Mouse (Mus musculus): ENCODE results near the gene Il12rb1. TPM values are rescaled to one million over a fixed set of nuclear protein-coding genes. Genes with fewer than 3 reads are reported as not detected.
A peak's percentile ranks its signal among the peaks of the same experiment; 100 is the strongest.

Il12rb1 gene
- polyA plus RNA-seq, 1 experiment from 2014 or later = not detected

DNA sequence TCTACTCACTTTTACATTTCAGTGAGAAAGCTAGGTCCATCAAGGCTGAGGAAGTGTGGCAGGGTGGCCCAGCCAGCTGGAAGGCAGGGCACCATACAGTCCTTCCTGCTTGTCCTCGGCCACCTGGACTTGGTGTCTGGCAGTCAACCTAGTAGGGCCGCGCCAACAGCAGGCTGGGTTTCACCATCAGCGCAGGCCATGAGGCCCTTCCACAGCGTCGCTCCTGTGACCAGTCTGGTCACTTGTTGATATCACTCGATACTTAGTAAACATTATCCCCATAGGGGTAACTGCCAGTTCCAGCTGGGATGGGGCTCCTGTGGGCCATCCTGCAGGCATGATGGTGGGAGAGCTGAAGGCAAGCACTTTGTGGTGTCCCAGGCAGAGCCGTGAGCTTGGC, 23.3 kb downstream of the Il12rb1 start:
- Histone ChIP-seq H3K4me1 (ENCODE audit: control insufficient read depth, insufficient read depth, low read length) (peaks cover 7% of the 10 kb centered on the region; the same call in 1 of the 2 replicates), H3K27ac (replicated peaks; ENCODE audit: low read depth, low read length) (no peak overlapping the region), H3K9me3 (ENCODE audit: control insufficient read depth, low read length) (no peaks in the 10 kb centered on the region), H3K27me3 (ENCODE audit: control insufficient read depth, insufficient read depth, low read length) (no peaks in the 10 kb centered on the region), H3K9ac (ENCODE audit: low read length) (no peak overlapping the region), H3K4me3 (ENCODE audit: low read depth, low read length) (no peak overlapping the region), H3K36me3 (ENCODE audit: control insufficient read depth, insufficient read depth, low read length) (peaks cover 2% of the 10 kb centered on the region; the same call in 1 of the 2 replicates), H3K4me2 (ENCODE audit: low read depth, severe bottlenecking) (no peak overlapping the region)
- DNase-seq (ENCODE audit: low spot score) (no peak), ATAC-seq (ENCODE audit: insufficient number of reproducible peaks, low FRiP score, low TSS enrichment, low read depth) (no peak)
- 89% methylated on average over 8 of the region's 8 CpGs for WGBS

- no peak overlapping the region for H3K9ac ChIP-seq (ENCODE audit: low read length)
- H3K27me3 ChIP-seq (ENCODE audit: control insufficient read depth, insufficient read depth, low read length) = no peaks in the 10 kb centered on the region
- 71% methylated on average over 11 of the region's 11 CpGs for WGBS
- H3K9me3 ChIP-seq (ENCODE audit: control insufficient read depth, low read length) = no peaks in the 10 kb centered on the region
- no peak overlapping the region for H3K4me3 ChIP-seq (ENCODE audit: low read depth, low read length)
- ATAC-seq (ENCODE audit: insufficient number of reproducible peaks, low FRiP score, low TSS enrichment, low read depth) (no peak), DNase-seq (ENCODE audit: low spot score) (no peak)
- peaks cover 2% of the 10 kb centered on the region; the same call in 1 of the 2 replicates for H3K36me3 ChIP-seq (ENCODE audit: control insufficient read depth, insufficient read depth, low read length)
- no peak overlapping the region for H3K4me2 ChIP-seq (ENCODE audit: low read depth, severe bottlenecking)
- no peak overlapping the region for H3K27ac ChIP-seq (replicated peaks; ENCODE audit: low read depth, low read length)
- H3K4me1 ChIP-seq (ENCODE audit: control insufficient read depth, insufficient read depth, low read length) = peaks cover 7% of the 10 kb centered on the region; the same call in 1 of the 2 replicates
These were observed 24.1 kb downstream of the Il12rb1 start for GRCm38 (mm10) chr8:70832371-70832770.

GRCm38 (mm10) chr8:70833018-70833482, 24.8 kb downstream of the Il12rb1 start:
- Histone ChIP-seq H3K4me3 (ENCODE audit: low read depth, low read length) (no peak overlapping the region), H3K27me3 (ENCODE audit: control insufficient read depth, insufficient read depth, low read length) (no peaks in the 10 kb centered on the region), H3K4me1 (ENCODE audit: control insufficient read depth, insufficient read depth, low read length) (peaks cover 7% of the 10 kb centered on the region; the same call in 1 of the 2 replicates), H3K36me3 (ENCODE audit: control insufficient read depth, insufficient read depth, low read length) (peaks cover 2% of the 10 kb centered on the region; the same call in 1 of the 2 replicates), H3K9me3 (ENCODE audit: control insufficient read depth, low read length) (no peaks in the 10 kb centered on the region), H3K4me2 (ENCODE audit: low read depth, severe bottlenecking) (no peak overlapping the region), H3K27ac (replicated peaks; ENCODE audit: low read depth, low read length) (no peak overlapping the region), H3K9ac (ENCODE audit: low read length) (no peak overlapping the region)
- DNase-seq (ENCODE audit: low spot score) (peak; percentile 42), ATAC-seq (ENCODE audit: insufficient number of reproducible peaks, low FRiP score, low TSS enrichment, low read depth) (no peak)
- WGBS = 58% methylated on average over 9 of the region's 9 CpGs

- WGBS = 49% methylated on average over 15 of the region's 15 CpGs
- no peak overlapping the region for H3K4me3 ChIP-seq (ENCODE audit: low read depth, low read length)
- no peaks in the 10 kb centered on the region for H3K9me3 ChIP-seq (ENCODE audit: control insufficient read depth, low read length)
- no peak overlapping the region for H3K27ac ChIP-seq (replicated peaks; ENCODE audit: low read depth, low read length)
- H3K9ac ChIP-seq (ENCODE audit: low read length) = no peak overlapping the region
- H3K4me2 ChIP-seq (ENCODE audit: low read depth, severe bottlenecking) = no peak overlapping the region
- ATAC-seq (ENCODE audit: insufficient number of reproducible peaks, low FRiP score, low TSS enrichment, low read depth) = no peak
- peaks cover 2% of the 10 kb centered on the region; the same call in 1 of the 2 replicates for H3K36me3 ChIP-seq (ENCODE audit: control insufficient read depth, insufficient read depth, low read length)
- peaks cover 7% of the 10 kb centered on the region; the same call in 1 of the 2 replicates for H3K4me1 ChIP-seq (ENCODE audit: control insufficient read depth, insufficient read depth, low read length)
- no peak for DNase-seq (ENCODE audit: low spot score)
- H3K27me3 ChIP-seq (ENCODE audit: control insufficient read depth, insufficient read depth, low read length) = no peaks in the 10 kb centered on the region
These were observed 25.3 kb downstream of the Il12rb1 start for GRCm38 (mm10) chr8:70833520-70833919.

GRCm38 (mm10) chr8:70834071-70834470, 25.8 kb downstream of the Il12rb1 start:
- H3K4me1 ChIP-seq (ENCODE audit: control insufficient read depth, insufficient read depth, low read length) = peaks cover 7% of the 10 kb centered on the region
- no peak overlapping the region for H3K27ac ChIP-seq (replicated peaks; ENCODE audit: low read depth, low read length)
- no peak overlapping the region for H3K4me2 ChIP-seq (ENCODE audit: low read depth, severe bottlenecking)
- no peak overlapping the region for H3K9ac ChIP-seq (ENCODE audit: low read length)
- peaks cover 2% of the 10 kb centered on the region; the same call in 1 of the 2 replicates for H3K36me3 ChIP-seq (ENCODE audit: control insufficient read depth, insufficient read depth, low read length)
- DNase-seq (ENCODE audit: low spot score) = no peak
- ATAC-seq (ENCODE audit: insufficient number of reproducible peaks, low FRiP score, low TSS enrichment, low read depth) = no peak
- H3K9me3 ChIP-seq (ENCODE audit: control insufficient read depth, low read length) = no peaks in the 10 kb centered on the region
- no peak overlapping the region for H3K4me3 ChIP-seq (ENCODE audit: low read depth, low read length)
- WGBS = 96% methylated on average over 3 of the region's 3 CpGs
- H3K27me3 ChIP-seq (ENCODE audit: control insufficient read depth, insufficient read depth, low read length) = no peaks in the 10 kb centered on the region

GRCm38 (mm10) chr8:70836666-70837065, 28.4 kb downstream of the Il12rb1 start:
- H3K27me3 ChIP-seq (ENCODE audit: control insufficient read depth, insufficient read depth, low read length) = no peaks in the 10 kb centered on the region
- no peak overlapping the region for H3K9ac ChIP-seq (ENCODE audit: low read length)
- ATAC-seq (ENCODE audit: insufficient number of reproducible peaks, low FRiP score, low TSS enrichment, low read depth) (no peak), DNase-seq (ENCODE audit: low spot score) (no peak)
- no peak overlapping the region for H3K4me2 ChIP-seq (ENCODE audit: low read depth, severe bottlenecking)
- H3K36me3 ChIP-seq (ENCODE audit: control insufficient read depth, insufficient read depth, low read length) = peaks cover 2% of the 10 kb centered on the region; the same call in 1 of the 2 replicates
- no peak overlapping the region for H3K4me3 ChIP-seq (ENCODE audit: low read depth, low read length)
- H3K27ac ChIP-seq (replicated peaks; ENCODE audit: low read depth, low read length) = no peak overlapping the region
- WGBS = 89% methylated on average over 12 of the region's 12 CpGs
- H3K9me3 ChIP-seq (ENCODE audit: control insufficient read depth, low read length) = no peaks in the 10 kb centered on the region
- H3K4me1 ChIP-seq (ENCODE audit: control insufficient read depth, insufficient read depth, low read length) = peaks cover 15% of the 10 kb centered on the region

- H3K9me3 ChIP-seq (ENCODE audit: control insufficient read depth, low read length) = no peaks in the 10 kb centered on the region
- peaks cover 8% of the 10 kb centered on the region; the same call in 1 of the 2 replicates for H3K4me1 ChIP-seq (ENCODE audit: control insufficient read depth, insufficient read depth, low read length)
- H3K9ac ChIP-seq (ENCODE audit: low read length) = peak overlapping the region; percentile 75
- H3K36me3 ChIP-seq (ENCODE audit: control insufficient read depth, insufficient read depth, low read length) = peaks cover 2% of the 10 kb centered on the region; the same call in 1 of the 2 replicates
- H3K27ac ChIP-seq (replicated peaks; ENCODE audit: low read depth, low read length) = peak overlapping the region; percentile 68
- ATAC-seq (ENCODE audit: insufficient number of reproducible peaks, low FRiP score, low TSS enrichment, low read depth) = peak; percentile 22; the same call in 1 of the 2 replicates
- peak overlapping the region; percentile 88 for H3K4me2 ChIP-seq (ENCODE audit: low read depth, severe bottlenecking)
- DNase-seq (ENCODE audit: low spot score) = peak; percentile 49
- WGBS = 4% methylated on average over 51 of the region's 66 CpGs
- no peaks in the 10 kb centered on the region for H3K27me3 ChIP-seq (ENCODE audit: control insufficient read depth, insufficient read depth, low read length)
- peak overlapping the region; percentile 62 for H3K4me3 ChIP-seq (ENCODE audit: low read depth, low read length)
These were observed 30.6 kb downstream of the Il12rb1 start for GRCm38 (mm10) chr8:70838654-70839407.

DNA sequence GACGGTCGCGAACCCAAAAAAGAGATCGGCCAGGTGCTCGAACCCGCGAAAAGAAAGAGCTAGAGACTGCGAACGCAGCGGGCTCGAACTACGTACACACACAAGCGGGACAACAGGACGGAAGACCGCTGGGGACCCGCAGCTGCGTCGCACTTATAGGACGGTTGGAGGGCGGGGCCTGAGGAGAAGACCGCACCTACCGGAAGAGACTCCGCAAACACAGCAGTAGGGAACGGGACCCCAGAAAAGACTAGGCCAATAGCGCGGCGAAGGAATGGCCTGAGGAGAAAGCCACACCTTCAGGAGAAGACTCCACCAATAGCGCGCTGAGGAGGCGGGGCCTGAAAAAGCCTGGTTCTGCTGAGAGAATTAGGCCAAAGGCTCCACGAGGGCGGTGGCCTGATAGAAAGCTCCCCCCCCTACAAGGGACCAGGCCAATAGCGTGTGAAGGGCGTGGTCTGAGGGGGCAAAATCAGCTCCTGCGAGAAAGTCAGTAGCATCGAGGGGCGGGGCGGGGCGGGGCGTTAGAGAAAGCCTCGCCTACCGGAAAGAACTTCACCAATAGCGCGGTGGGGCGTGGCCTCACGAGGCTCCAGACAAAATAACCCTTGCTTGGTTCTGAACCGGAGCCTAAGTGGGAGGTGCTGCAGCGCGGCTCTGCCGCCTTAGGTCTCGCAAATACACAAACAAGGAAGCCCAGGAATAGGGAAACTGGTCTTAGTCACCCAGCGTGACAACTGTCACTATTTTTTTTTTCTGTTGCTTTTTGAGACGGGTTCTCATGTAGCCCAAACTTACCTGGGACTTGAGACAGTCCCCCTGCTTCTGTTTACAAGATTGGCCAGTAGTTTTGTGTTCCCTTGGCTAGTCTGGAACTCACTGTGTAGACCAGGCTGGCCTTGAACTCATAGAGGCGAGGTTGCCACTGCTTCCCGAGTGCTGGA, 31.4 kb downstream of the Il12rb1 start, which contains the start of gene Arrdc2:
Arrdc2 (minus strand) TSS at position 313 of the 944 bp plus-strand sequence.
- peak; percentile 93 for ATAC-seq (ENCODE audit: insufficient number of reproducible peaks, low FRiP score, low TSS enrichment, low read depth)
- peak within 1 kb of the TSS; percentile 68 for H3K27ac ChIP-seq (replicated peaks; ENCODE audit: low read depth, low read length)
- H3K4me3 ChIP-seq (ENCODE audit: low read depth, low read length) = peak within 1 kb of the TSS; percentile 62

More for the DNA sequence above, 31.4 kb downstream of the Il12rb1 start, which contains the start of gene Arrdc2:
- H3K4me2 ChIP-seq (ENCODE audit: low read depth, severe bottlenecking) = peak within 1 kb of the TSS; percentile 88
- no peaks in the 10 kb centered on the region for H3K9me3 ChIP-seq (ENCODE audit: control insufficient read depth, low read length)
- no peaks in the 10 kb centered on the region for H3K27me3 ChIP-seq (ENCODE audit: control insufficient read depth, insufficient read depth, low read length)
- H3K36me3 ChIP-seq (ENCODE audit: control insufficient read depth, insufficient read depth, low read length) = peaks cover 2% of the 10 kb centered on the region; the same call in 1 of the 2 replicates
- H3K9ac ChIP-seq (ENCODE audit: low read length) = peak within 1 kb of the TSS; percentile 75
- 2% methylated on average over 55 of the region's 55 CpGs for WGBS
- DNase-seq (ENCODE audit: low spot score) = peak; percentile 99
- H3K4me1 ChIP-seq (ENCODE audit: control insufficient read depth, insufficient read depth, low read length) = peaks cover 8% of the 10 kb centered on the region; the same call in 1 of the 2 replicates
